Mouse (Mus musculus) CD4-positive naive resting alpha-beta T cell, adult 76 days (primary cell): ENCODE results near the gene Lig1. TPM values are rescaled to one million over a fixed set of nuclear protein-coding genes. Genes with fewer than 3 reads are reported as not detected.

Source experiments
- total RNA-seq: library from RNA; stranded (reverse); gene quantifications from one replicate; pipeline ENCODE4 v1.2.4, GENCODE M21; 2023

Lig1 gene
- 19.4 TPM for total RNA-seq

DNA sequence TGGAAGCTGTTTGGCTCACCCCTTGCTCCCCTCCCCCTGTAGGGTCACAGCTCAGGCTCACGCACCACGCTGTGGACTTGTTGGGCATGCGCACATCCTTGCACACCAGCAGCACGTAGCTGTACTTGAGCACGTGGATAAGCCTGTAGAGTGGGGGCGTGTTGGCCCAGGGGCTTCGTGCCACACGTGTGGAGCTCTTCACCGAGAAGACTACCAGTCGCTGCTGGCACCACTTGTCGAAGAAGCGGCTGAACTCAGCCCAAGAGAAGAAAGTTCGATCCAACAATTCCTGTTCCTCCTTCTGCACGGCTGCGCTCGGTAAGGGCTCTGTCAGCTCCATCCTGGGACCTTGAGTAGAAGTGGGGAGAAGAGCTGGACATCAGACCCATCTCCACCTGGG lies at the start of gene Lig1:
Lig1 (plus strand) TSS at position 203 of the 400 bp plus-strand sequence.

DNA sequence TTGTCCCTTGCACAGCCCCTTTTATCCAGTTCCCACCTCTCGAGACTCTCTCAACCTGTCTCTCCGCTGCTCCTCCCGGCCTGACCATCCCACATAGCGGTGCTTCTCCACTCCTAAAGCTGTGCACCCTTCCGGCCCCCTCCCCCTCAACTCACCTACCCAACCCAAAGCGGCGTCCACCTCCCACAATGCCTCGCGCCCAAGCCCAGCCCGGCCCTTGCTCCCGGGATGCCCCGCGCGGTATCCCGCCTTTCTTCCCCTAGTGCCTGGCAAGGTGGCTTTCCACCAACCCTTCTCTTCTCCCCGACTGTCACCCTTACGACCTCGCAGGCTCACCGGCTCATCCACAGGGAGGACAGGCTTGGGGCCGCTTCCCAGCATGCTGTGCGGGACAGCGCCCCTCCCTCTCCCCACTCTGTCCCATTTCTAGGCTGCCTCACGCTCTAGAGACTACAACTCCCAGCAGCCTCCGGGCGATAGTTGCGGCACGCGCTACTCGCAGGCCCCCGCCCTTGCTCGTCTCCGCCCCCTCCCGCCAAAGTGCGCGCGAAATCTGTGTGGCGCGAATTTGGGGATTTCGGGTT lies 1.3 kb downstream of the Lig1 start, which contains the start of gene Zswim9:
Zswim9 (minus strand) TSS at position 414 of the 584 bp plus-strand sequence.

DNA sequence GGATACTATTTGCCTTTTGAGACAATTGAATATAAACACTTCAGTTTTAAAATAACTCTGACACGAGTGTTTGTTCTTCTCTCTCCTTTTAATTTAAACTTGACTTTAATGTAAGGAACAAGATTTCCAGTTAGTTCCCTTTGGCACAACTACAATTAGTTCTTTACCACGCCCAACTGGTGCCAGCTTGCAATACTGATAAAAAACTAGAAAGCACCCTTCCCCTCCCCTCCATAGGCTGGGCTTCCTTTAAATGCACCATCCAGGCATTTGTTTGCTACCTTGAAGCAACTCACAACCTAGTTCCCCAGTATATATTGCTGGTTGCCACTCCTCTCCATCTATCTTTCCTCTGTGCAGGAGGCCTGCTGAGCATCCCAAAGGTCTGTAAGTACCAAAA lies 47.2 kb downstream of the Lig1 start, which contains the start of gene Pla2g4c:
Pla2g4c (plus strand) TSS at position 340 of the 400 bp plus-strand sequence.

Other genes starting within 250 kb of the Lig1 start
- 90.7 TPM for gene Chmp2a, start 242.5 kb upstream of the Lig1 start, total RNA-seq
- gene Ube2m, start 239.0 kb upstream of the Lig1 start, total RNA-seq: 77.5 TPM
- gene Mzf1, start 222.5 kb upstream of the Lig1 start, total RNA-seq: 0.64 TPM
- not detected for gene Vmn1r85, start 182.1 kb upstream of the Lig1 start, total RNA-seq
- not detected for gene Vmn1r86, start 157.4 kb upstream of the Lig1 start, total RNA-seq
- gene Vmn1r87, start 137.1 kb upstream of the Lig1 start, total RNA-seq: not detected
- 0.09 TPM for gene Vmn1r88, start 117.7 kb upstream of the Lig1 start, total RNA-seq
- not detected for gene Vmn1r89, start 64.3 kb upstream of the Lig1 start, total RNA-seq
- 6.4 TPM for gene Zswim9, start 1.4 kb downstream of the Lig1 start, total RNA-seq
- 0.18 TPM for gene Pla2g4c, start 47.4 kb downstream of the Lig1 start, total RNA-seq
- not detected for gene Cabp5, start 120.8 kb downstream of the Lig1 start, total RNA-seq
- not detected for gene Bsph1, start 173.6 kb downstream of the Lig1 start, total RNA-seq